Mouse (Mus musculus): ENCODE results near the gene Map4k2.
"Not testable (repeated sequence)": the region's sequence is repeated elsewhere in the genome, so short reads cannot be mapped to it uniquely, and the experiment has no call there.

Gene Map4k2

DNA sequence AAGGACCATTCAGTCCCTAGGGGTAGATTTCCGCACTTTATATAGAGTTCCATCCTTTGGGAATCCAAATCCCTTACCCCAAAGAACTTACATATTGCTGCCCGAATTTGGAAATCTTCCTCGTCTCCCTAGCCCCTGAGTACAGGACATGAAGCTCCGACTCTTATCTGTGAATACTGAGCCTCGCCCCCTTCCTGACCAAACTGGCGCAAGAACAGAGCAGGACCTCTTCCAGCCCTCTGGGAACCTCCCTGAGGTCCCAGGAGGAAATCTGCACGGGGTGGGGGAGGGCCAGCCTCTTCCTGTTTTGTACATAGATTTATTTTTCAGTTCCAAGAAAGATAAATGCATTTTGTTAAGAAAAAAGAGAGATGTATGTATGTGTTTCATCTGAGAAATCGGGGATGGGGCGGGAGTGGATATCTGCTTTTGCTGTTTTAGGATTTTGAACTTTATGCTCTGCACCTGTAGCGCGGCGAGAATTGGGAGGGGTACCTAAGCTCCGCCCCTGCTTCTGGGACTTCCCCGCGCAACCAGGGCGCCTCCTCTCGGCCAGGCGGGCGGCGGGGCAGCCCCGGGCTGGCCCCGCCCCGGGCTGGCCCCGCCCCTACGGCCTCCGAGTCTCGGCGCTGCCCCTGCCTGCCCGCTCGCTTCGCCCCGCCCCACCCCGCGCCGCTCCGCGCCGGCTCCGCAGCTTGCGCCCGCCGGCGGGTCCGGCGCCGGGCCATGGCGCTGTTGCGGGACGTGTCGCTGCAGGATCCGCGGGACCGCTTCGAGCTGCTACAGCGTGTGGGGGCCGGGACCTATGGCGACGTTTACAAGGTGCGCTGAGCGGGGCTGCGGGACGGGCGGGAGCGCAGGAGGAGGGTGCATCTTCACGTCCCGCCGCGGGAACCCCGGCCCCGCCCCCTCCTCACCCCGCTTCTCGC is at the start of gene Map4k2:
Gene Map4k2, plus strand, starts transcription at position 612 of the 929 bp plus-strand sequence.
- peak; percentile 47 for DNase-seq (ENCODE audit: low spot score)

DNA sequence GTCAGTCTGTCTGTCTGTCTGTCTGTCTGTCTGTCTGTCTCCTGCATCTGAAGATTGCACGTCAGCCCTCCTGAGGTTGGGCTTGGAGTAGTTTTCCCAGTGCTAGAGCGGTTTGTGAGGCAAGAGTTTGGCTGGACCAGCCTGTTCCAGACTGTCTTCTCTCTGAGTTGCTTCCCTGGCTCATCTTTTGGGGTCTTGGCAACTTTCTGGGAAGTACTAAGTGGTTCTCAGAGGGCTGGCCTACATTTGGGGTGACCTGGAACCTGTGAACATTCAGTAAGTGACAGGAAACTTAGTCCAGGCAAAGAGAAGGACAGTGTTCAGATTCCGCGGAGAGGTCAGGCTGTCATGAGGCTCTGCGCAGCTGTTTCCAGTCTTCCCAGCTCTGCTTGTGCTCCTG is 48.7 kb upstream of the Map4k2 start:
- DNase-seq (ENCODE audit: low spot score) = no peak

GRCm38 (mm10) chr19:6294301-6294700 is 46.6 kb upstream of the Map4k2 start:
- no peak for DNase-seq (ENCODE audit: low spot score)

DNA sequence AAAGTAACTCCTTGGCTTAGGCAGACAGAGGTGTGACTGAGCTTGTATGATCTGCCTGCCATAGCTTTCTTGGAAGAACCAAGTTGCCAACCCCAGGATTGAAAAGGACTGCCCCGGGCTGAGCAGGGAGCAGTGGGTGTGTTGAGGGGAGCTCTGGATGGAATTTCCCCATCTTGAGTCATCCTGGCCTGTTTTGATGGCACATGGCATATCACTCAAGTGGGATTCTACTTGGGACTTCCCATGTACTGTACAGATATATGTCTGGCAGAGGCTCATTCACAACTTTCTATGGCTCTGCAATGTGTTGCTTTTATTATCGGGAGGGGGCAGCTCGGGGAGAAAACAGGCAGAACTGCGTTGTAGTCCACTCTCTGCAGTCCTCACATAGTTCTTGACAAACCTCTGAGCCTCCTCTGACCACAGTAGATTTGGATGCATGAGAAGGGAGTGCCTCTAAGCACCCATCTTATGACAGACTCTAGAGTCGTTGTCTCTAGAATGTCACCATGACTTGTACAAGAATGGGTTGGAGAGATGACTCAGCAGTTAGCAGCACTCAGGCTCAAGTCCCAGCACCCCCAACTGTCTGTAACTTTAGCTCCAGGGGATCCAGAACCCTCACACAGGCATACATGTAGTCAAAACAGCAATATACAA is 44.3 kb upstream of the Map4k2 start:
- DNase-seq (ENCODE audit: low spot score) = no peak

GRCm38 (mm10) chr19:6297641-6298040 is 43.3 kb upstream of the Map4k2 start:
- no peak for DNase-seq (ENCODE audit: low spot score)

DNA sequence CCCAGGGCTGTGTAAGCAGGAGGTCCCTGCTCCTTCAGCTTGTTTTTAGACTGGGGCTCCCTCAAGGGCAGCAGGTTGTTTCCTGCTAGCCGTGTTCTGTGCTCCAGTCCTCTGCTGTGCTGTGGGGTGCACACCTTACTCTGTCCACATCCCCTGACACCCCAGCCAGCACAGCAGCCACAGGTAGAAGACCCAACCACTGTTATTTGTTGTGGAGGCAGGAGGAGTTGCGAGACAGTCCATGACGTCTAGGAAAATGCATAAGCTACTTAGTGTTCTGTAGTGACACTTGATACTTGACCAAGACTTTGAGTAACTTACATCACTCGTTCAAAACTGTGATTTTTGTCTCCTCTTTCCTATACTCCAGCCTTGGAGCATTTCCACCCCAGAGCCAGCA is 41.9 kb upstream of the Map4k2 start:
- DNase-seq (ENCODE audit: low spot score) = no peak

- DNase-seq (ENCODE audit: low spot score) = no peak
Observed at GRCm38 (mm10) chr19:6299450-6300267, 41.3 kb upstream of the Map4k2 start.

GRCm38 (mm10) chr19:6300402-6300841 is 40.5 kb upstream of the Map4k2 start:
- DNase-seq (ENCODE audit: low spot score) = no peak

DNA sequence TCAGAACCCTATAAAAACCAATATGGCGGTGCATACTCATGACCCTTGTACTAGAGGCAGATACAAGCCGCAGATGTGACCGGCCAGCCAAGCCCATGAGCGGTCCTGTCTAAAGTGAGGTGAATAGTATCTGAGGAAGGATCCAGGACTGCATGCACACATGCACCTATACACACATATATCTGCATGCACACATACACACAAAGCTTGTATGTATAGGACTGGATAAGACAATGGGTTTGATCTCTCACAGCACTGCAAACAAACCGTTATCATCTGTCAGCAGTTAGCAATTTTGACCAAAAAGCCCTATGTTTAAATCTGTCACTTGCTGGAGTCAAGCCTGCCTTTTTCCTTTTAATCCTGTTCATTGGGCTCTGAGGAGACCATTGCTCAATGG is 38.8 kb upstream of the Map4k2 start:
- DNase-seq (ENCODE audit: low spot score) = no peak

GRCm38 (mm10) chr19:6302522-6302921 is 38.4 kb upstream of the Map4k2 start:
- DNase-seq (ENCODE audit: low spot score) = no peak

GRCm38 (mm10) chr19:6303831-6304230 is 37.1 kb upstream of the Map4k2 start:
- no peak for DNase-seq (ENCODE audit: low spot score)

DNA sequence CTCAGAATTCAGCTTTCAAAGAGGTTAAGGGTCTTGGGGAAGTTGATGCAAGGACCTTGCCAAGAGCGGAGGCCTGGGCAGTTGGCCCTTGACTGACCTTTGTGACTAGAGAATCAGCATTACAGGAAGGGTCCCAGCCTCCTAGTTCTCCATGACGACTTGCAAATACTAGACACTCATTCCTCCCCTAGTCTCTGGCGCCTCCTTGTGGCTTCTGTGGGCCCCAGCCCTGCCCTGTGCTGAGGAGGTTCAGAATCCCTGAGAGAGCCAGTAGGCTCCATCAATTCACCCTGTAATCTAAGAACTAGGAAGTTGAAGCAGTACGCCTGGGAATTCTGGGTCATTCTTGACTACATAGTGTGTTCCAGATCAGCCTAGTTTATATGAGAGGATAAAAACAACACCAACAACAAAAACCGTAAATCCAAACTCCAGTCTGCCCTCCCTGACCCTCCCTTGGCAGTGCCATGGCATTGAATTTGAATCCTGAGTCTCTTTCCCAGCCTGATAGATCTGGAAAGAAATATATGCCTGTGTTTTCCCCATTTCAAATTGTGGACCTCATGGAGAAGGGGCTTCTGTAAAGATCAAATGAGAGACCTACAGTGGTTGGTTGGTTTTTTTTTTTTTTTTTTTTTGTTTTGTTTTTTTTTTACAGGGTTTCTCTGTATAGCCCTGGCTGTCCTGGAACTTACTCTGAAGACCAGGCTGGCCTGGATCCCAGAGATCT is 36.0 kb upstream of the Map4k2 start:
- DNase-seq (ENCODE audit: low spot score) = peak; percentile 80

GRCm38 (mm10) chr19:6305517-6306115 is 35.3 kb upstream of the Map4k2 start:
- no peak for DNase-seq (ENCODE audit: low spot score)

DNA sequence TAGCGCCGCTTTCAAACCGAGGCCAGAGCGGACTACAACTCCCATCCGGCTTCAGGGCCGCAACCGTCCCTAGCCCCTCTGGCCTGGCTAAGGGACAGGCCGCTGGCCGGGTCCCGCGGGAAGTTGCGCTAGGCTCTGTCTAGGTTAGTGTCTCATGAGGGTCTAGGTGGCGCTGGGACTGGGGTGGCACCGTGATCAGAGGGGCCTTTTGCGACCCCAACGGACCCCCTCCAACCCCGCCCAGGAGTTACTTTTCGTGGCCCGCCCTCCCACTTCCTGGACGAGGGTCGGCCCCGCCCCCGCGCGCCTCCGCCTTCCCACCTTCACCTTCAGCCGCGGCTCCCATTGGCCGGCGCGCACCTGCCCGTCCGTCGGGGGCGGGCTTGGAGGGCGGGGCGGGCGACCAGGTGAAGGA is 34.8 kb upstream of the Map4k2 start, which contains the start of gene Cdc42bpg:
Gene Cdc42bpg, plus strand, starts transcription at position 320 of the 415 bp plus-strand sequence.
- peak; percentile 62 for DNase-seq (ENCODE audit: low spot score)

- peak; percentile 43 for DNase-seq (ENCODE audit: low spot score)
Observed at GRCm38 (mm10) chr19:6306586-6306985, 34.3 kb upstream of the Map4k2 start.

DNA sequence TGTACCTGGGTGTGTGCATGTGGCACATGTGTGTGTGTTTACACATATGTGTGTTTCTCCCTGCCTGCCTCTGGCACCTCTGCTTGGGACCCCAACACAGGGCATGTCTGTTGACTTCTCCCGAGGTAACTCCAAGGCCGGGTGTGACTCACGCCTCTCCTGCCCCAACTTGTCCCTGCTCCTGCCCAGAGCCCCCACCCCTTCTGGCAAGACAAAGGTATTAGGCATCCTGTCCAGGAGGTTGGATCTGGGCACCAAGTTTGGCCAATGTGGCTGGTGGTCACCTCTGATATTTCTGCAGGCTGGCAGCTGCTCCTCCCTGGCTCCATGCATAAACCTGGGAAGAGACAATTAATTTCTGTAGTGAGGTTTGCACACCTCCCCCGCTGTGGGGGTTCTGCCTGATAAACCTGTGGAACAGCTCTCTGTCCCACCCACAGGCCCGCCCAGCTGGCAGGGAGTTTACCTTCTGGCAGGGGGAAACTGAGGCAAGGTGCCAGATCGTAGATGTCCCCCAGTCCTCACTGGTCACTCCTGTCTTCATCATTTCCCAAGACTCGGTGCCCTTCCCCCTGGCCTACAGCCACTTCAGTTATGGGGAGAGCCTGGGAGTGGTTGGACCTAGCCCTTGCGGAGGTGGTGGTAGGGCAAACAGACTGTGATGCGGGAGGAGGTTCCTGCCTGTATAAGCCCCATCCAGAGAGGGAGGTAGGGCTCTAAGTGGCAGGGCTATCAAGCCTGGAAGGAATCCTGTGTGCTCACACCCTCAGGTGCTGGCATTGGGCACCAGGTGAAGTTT is 33.0 kb upstream of the Map4k2 start:
- no peak for DNase-seq (ENCODE audit: low spot score)

DNA sequence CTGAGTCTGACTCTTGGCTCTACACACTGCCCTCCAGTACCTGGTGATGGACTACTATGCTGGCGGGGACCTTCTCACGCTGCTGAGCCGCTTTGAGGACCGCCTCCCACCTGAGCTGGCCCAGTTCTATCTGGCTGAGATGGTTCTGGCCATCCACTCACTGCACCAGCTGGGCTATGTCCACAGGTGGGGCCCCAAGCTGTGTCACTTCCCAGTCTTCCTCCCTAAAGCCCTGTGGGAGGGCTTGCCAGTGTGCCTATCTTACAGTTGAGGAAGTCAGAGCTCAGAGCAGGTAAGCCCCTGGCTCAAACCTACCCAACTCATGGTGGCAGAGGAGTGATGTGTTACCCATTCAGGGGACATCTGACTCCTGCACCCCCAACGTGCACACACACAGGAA is 30.8 kb upstream of the Map4k2 start:
- DNase-seq (ENCODE audit: low spot score) = no peak

DNA sequence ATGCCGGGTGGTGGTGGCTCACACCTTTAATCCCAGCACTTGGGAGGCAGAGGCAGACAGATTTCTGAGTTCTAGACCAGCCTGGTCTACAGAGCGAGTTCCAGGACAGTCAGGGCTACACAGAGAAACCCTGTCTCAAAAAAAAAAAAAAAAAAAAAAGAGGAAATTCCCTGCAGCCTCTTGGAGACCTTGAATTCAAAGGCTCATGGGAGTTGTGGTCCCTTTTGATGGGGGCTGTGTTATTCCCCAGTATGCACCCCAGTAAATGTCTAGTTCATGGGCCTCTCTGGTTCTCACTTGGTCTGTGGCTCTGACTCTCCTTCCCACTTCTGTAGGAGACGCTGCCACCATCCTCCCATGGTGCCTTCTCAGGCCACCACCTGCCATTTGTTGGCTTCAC is 29.2 kb upstream of the Map4k2 start:
- DNase-seq (ENCODE audit: low spot score) = not testable (repeated sequence)

GRCm38 (mm10) chr19:6313796-6314195 is 27.1 kb upstream of the Map4k2 start:
- no peak for DNase-seq (ENCODE audit: low spot score)

GRCm38 (mm10) chr19:6314513-6314912 is 26.4 kb upstream of the Map4k2 start:
- DNase-seq (ENCODE audit: low spot score) = no peak

All from urinary bladder, postnatal 10 days (tissue).